ENCODE assay signal across 10 mouse cellular contexts in genomic region chr9:79001081-79001480, GRCm38 (mm10).
"Had no signal": no experiment of that assay in that cellular context is flagged by ENCODE, and none has a peak within 500 bp of the region (broad histone marks: within the 10 kb centered on the region; RNA-seq: fewer than 3 reads in every experiment).

No protein-coding gene starts in this region.

- DNase-seq: liver, postnatal 0 days; lung, adult 2 months; lung, postnatal 10 days; lung, postnatal 36 days; right cerebral cortex, postnatal 25 days; right cerebral cortex, postnatal 4 days; spleen, adult 18-20 months; thymus, adult 18-20 months; thymus, postnatal 14 days; thymus, postnatal 36 days had no signal
